Mouse (Mus musculus) CD4-positive helper T cell, adult 2 months (primary cell): ENCODE measurements around the gene Mmp8.

Source experiments
- DNase-seq: peaks from one replicate; pipeline ENCODE4 v3.0.0-alpha.2; 2012; ENCODE audit warnings: low read depth, missing footprints, low spot score

Mmp8 gene

GRCm38 (mm10) chr9:7593272-7593812 is 35.1 kb downstream of the Mmp8 start:
- DNase-seq, result no peak

GRCm38 (mm10) chr9:7594816-7595540 is 36.7 kb downstream of the Mmp8 start:
- peak; percentile 80 for DNase-seq

GRCm38 (mm10) chr9:7602982-7603742 is 44.9 kb downstream of the Mmp8 start:
- peak; percentile 41 for DNase-seq

- DNase-seq, result no peak
These were observed 45.7 kb downstream of the Mmp8 start for GRCm38 (mm10) chr9:7604005-7604404.

- DNase-seq, result no peak
These were observed 47.4 kb downstream of the Mmp8 start for GRCm38 (mm10) chr9:7605638-7606037.
